Mouse (Mus musculus) midbrain, embryonic 14.5 days (tissue): ENCODE data around the gene Emc9. TPM values are rescaled to one million over a fixed set of nuclear protein-coding genes. Genes with fewer than 3 reads are reported as not detected.

Experiments used
- ATAC-seq: fragments of 200-750 bp; cut with Nextera tagmentation; 2 replicates; pipeline ENCODE4 v1.8.0; 2017; ENCODE audit warnings: moderate number of reproducible peaks, moderate library complexity; ENCODE audit not compliant: low FRiP score, low TSS enrichment
- DNase-seq: peaks from one replicate; pipeline ENCODE4 v3.0.0-alpha.2; 2015
- H3K27ac ChIP-seq: fragments of 300-500 bp; sonication (generic); replicated peaks from 2 replicates; pipeline ENCODE4 v1.5.1; 2014; ENCODE audit warnings: mild to moderate bottlenecking, low read depth, low read length, moderate library complexity
- H3K27me3 ChIP-seq: fragments of 300-500 bp; sonication (generic); 2 replicates; pipeline ENCODE4 v1.6.1; 2014; ENCODE audit warnings: low read length, control low read depth, mixed read lengths; ENCODE audit not compliant: control insufficient read depth, insufficient read depth
- H3K36me3 ChIP-seq: fragments of 300-500 bp; sonication (generic); 2 replicates; pipeline ENCODE4 v1.6.1; 2014; ENCODE audit warnings: low read length, control low read depth; ENCODE audit not compliant: control insufficient read depth, insufficient read depth
- H3K4me1 ChIP-seq: fragments of 300-500 bp; sonication (generic); 2 replicates; pipeline ENCODE4 v1.6.1; 2014; ENCODE audit warnings: mild to moderate bottlenecking, antibody characterized with exemption, low read length, control low read depth; ENCODE audit not compliant: control insufficient read depth, insufficient read depth
- H3K4me2 ChIP-seq: fragments of 300-500 bp; sonication (generic); 2 replicates; pipeline ENCODE4 v1.6.1; 2014; ENCODE audit warnings: mild to moderate bottlenecking, low read length, moderate library complexity
- H3K4me3 ChIP-seq: fragments of 300-500 bp; sonication (generic); replicated peaks from 2 replicates; pipeline ENCODE4 v1.5.1; 2014; ENCODE audit warnings: low read depth, low read length
- H3K9ac ChIP-seq: fragments of 300-500 bp; sonication (generic); replicated peaks from 2 replicates; pipeline ENCODE4 v1.6.1; 2014; ENCODE audit warnings: mild to moderate bottlenecking, low read length, moderate library complexity
- H3K9me3 ChIP-seq: fragments of 300-500 bp; sonication (generic); 2 replicates; pipeline ENCODE4 v1.6.1; 2016; ENCODE audit warnings: low read length, control low read depth, mixed read lengths; ENCODE audit not compliant: control insufficient read depth
- WGBS: fragments of 180-500 bp; shearing (Covaris S2); extraction: QIAGEN DNeasy Blood & Tissue Kit; methylation state at CpG from one replicate; pipeline ENCODE4 v1.1.7; 2014; 5-methylcytosine and 5-hydroxymethylcytosine counted together
- polyA plus RNA-seq: library from polyadenylated mRNA; unstranded; fragments of >200 nt; fragmentation: Nextera tagmentation; extraction: Ambion mirVana; gene quantifications from 2 replicates; pipeline ENCODE4 v1.2.1, GENCODE M21; 2014

Emc9 gene
- polyA plus RNA-seq, 1 experiment from 2014 or later = 17.3 TPM

- ATAC-seq (no peak), DNase-seq (no peak)
- no peaks in the 10 kb centered on the region for H3K27me3 ChIP-seq
- peaks cover 7% of the 10 kb centered on the region for H3K36me3 ChIP-seq
- H3K4me2 ChIP-seq = peak overlapping the region; percentile 89
- WGBS = 64% methylated on average over 6 of the region's 6 CpGs
- 0 out of 2 replicates have a peak overlapping the region, but pooled peaks have one; percentile 98 for H3K27ac ChIP-seq
- no peaks in the 10 kb centered on the region for H3K9me3 ChIP-seq
- H3K4me1 ChIP-seq = peaks cover 11% of the 10 kb centered on the region
- H3K4me3 ChIP-seq = peak overlapping the region; percentile 67
- peak overlapping the region; percentile 75 for H3K9ac ChIP-seq
These were observed 26.2 kb downstream of the Emc9 start for GRCm38 (mm10) chr14:55558740-55559448.

GRCm38 (mm10) chr14:55557587-55557986 lies 27.5 kb downstream of the Emc9 start:
- no peaks in the 10 kb centered on the region for H3K9me3 ChIP-seq
- no peak overlapping the region for H3K4me3 ChIP-seq
- ATAC-seq = no peak
- no peak overlapping the region for H3K4me2 ChIP-seq
- H3K4me1 ChIP-seq = peaks cover 11% of the 10 kb centered on the region
- H3K36me3 ChIP-seq = no peaks in the 10 kb centered on the region
- H3K9ac ChIP-seq = no peak overlapping the region
- WGBS = 89% methylated on average over 3 of the region's 3 CpGs
- no peaks in the 10 kb centered on the region for H3K27me3 ChIP-seq
- DNase-seq = no peak
- no peak overlapping the region for H3K27ac ChIP-seq

GRCm38 (mm10) chr14:55557003-55557402 lies 28.1 kb downstream of the Emc9 start:
- H3K27ac ChIP-seq = no peak overlapping the region
- H3K4me1 ChIP-seq = peaks cover 11% of the 10 kb centered on the region
- no peaks in the 10 kb centered on the region for H3K27me3 ChIP-seq
- H3K9ac ChIP-seq = no peak overlapping the region
- H3K4me3 ChIP-seq = no peak overlapping the region
- peak; percentile 83 for DNase-seq
- no peaks in the 10 kb centered on the region for H3K36me3 ChIP-seq
- H3K9me3 ChIP-seq = no peaks in the 10 kb centered on the region
- no peak for ATAC-seq
- H3K4me2 ChIP-seq = no peak overlapping the region
- 29% methylated on average over 5 of the region's 5 CpGs for WGBS

GRCm38 (mm10) chr14:55555788-55556187 lies 29.3 kb downstream of the Emc9 start:
- Histone ChIP-seq H3K4me1 (peaks cover 3% of the 10 kb centered on the region; the same call in 1 of the 2 replicates), H3K36me3 (no peaks in the 10 kb centered on the region), H3K9me3 (no peaks in the 10 kb centered on the region), H3K27me3 (no peaks in the 10 kb centered on the region), H3K9ac (no peak overlapping the region), H3K4me2 (no peak overlapping the region), H3K4me3 (no peak overlapping the region), H3K27ac (no peak overlapping the region)
- ATAC-seq (no peak), DNase-seq (no peak)
- 75% methylated on average over 3 of the region's 3 CpGs for WGBS

GRCm38 (mm10) chr14:55554635-55555034 lies 30.5 kb downstream of the Emc9 start:
- Histone ChIP-seq H3K4me3 (no peak overlapping the region), H3K9me3 (no peaks in the 10 kb centered on the region), H3K27ac (no peak overlapping the region), H3K36me3 (peaks cover 2% of the 10 kb centered on the region; the same call in 1 of the 2 replicates), H3K4me1 (peaks cover 3% of the 10 kb centered on the region; the same call in 1 of the 2 replicates), H3K9ac (no peak overlapping the region), H3K4me2 (no peak overlapping the region), H3K27me3 (no peaks in the 10 kb centered on the region)
- no peak for ATAC-seq
- DNase-seq = no peak

- Histone ChIP-seq H3K9ac (no peak overlapping the region), H3K4me1 (no peaks in the 10 kb centered on the region), H3K9me3 (no peaks in the 10 kb centered on the region), H3K4me2 (no peak overlapping the region), H3K27ac (no peak overlapping the region), H3K27me3 (no peaks in the 10 kb centered on the region), H3K4me3 (no peak overlapping the region), H3K36me3 (peaks cover 23% of the 10 kb centered on the region)
- 96% methylated on average over 8 of the region's 8 CpGs for WGBS
- no peak for ATAC-seq
- no peak for DNase-seq
These were observed 33.3 kb downstream of the Emc9 start for GRCm38 (mm10) chr14:55551794-55552193.

GRCm38 (mm10) chr14:55551347-55551746 lies 33.8 kb downstream of the Emc9 start:
- no peak for ATAC-seq
- Histone ChIP-seq H3K4me2 (no peak overlapping the region), H3K9ac (no peak overlapping the region), H3K27me3 (no peaks in the 10 kb centered on the region), H3K27ac (no peak overlapping the region), H3K4me3 (no peak overlapping the region), H3K36me3 (peaks cover 24% of the 10 kb centered on the region), H3K9me3 (no peaks in the 10 kb centered on the region), H3K4me1 (no peaks in the 10 kb centered on the region)
- DNase-seq = no peak
- 69% methylated on average over 5 of the region's 5 CpGs for WGBS

- ATAC-seq = no peak
- WGBS = 89% methylated on average over 6 of the region's 6 CpGs
- no peak overlapping the region for H3K27ac ChIP-seq
- H3K27me3 ChIP-seq = no peaks in the 10 kb centered on the region
- H3K36me3 ChIP-seq = peaks cover 30% of the 10 kb centered on the region
- H3K9ac ChIP-seq = no peak overlapping the region
- no peak for DNase-seq
- no peaks in the 10 kb centered on the region for H3K4me1 ChIP-seq
- H3K4me2 ChIP-seq = no peak overlapping the region
- no peaks in the 10 kb centered on the region for H3K9me3 ChIP-seq
- H3K4me3 ChIP-seq = no peak overlapping the region
These were observed 34.9 kb downstream of the Emc9 start for GRCm38 (mm10) chr14:55550191-55550590.

GRCm38 (mm10) chr14:55544334-55544733 lies 40.8 kb downstream of the Emc9 start:
- ATAC-seq = no peak
- Histone ChIP-seq H3K4me3 (no peak overlapping the region), H3K36me3 (peaks cover 38% of the 10 kb centered on the region), H3K4me1 (peaks cover 18% of the 10 kb centered on the region), H3K9ac (no peak overlapping the region), H3K27ac (no peak overlapping the region), H3K27me3 (no peaks in the 10 kb centered on the region), H3K9me3 (no peaks in the 10 kb centered on the region), H3K4me2 (no peak overlapping the region)
- DNase-seq = no peak
- 76% methylated on average over 9 of the region's 9 CpGs for WGBS
